Mouse (Mus musculus) kidney, adult 18-20 months (tissue): ENCODE data around the gene Gm20388.
"Not testable (repeated sequence)": the region's sequence is repeated elsewhere in the genome, so short reads cannot be mapped to it uniquely, and the experiment has no call there.

Experiments
- DNase-seq: peaks from one replicate; pipeline ENCODE4 v3.0.0; 2021

The Gm20388 gene

GRCm38 (mm10) chr8:121126191-121126590, 1215.5 kb downstream of the Gm20388 start:
- DNase-seq = no peak

DNA sequence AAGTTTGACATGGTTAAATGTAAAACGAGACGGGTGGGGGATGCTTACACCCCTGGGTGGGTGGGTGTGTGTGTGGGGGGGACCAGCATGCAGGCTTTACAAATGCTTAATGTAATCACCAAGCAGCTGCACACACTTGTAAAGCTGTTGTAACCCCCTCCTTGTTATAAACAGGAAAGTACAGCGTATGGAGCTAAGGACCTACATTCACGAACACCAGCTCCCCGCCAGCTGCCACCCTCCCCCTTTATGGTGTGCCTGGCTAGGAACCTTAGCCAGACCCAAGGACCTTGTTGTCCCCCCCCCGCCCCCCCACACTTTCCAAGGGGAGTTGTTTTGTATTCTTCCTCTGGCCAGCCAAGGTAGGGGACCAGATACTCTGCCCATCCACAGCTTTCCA, 1216.1 kb downstream of the Gm20388 start:
- DNase-seq = no peak

DNA sequence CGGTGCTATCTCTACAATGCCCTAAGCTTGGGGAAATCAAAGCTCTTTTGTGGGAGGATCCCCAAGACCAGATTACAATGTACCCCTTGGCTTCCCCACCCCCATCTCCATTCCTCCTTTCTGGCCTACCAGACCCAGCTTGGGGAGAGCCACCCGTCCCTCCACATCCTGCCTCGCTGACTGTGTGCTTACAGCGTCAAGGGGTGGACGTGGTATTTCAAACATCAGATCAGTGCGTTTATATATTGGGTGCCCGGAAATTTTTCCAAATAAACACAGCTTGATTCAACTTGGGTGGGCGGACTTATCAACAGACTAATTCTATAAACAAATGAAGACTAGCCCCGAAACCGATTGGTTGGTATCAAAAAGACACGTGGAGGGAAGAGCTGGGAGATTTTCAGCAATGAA, 1216.7 kb downstream of the Gm20388 start:
- DNase-seq = no peak

DNA sequence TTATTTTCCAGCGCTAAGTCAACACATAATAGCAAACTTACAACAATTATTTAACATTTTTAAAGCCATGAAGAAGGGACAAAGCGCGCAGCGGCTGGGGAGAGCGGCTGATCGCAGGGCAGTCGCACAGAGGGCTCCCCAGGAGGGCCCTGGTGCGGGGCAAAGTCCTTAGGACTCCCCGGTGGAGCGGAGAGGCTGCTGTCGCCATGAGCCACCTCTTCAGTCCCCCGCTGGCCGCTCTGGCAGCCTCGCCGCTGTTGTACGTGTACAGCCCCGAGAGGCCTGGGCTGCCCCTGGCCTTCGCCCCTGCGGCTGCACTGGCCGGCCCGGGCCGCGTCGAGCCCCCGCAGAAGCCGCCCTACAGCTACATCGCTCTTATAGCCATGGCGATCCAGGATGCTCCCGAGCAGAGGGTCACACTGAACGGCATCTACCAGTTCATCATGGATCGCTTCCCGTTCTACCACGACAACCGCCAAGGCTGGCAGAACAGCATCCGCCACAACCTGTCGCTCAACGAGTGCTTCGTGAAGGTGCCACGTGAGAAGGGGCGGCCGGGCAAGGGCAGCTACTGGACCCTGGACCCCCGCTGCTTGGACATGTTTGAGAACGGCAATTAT, 1217.2 kb downstream of the Gm20388 start, which contains the start of gene Foxl1:
Foxl1 (plus strand) TSS at position 185 of the 620 bp plus-strand sequence.
- no peak for DNase-seq

GRCm38 (mm10) chr8:121128531-121129264, 1218.1 kb downstream of the Gm20388 start:
- DNase-seq = no peak

- DNase-seq = no peak
These were observed 1218.8 kb downstream of the Gm20388 start for GRCm38 (mm10) chr8:121129265-121129940.

GRCm38 (mm10) chr8:121130522-121130921, 1219.9 kb downstream of the Gm20388 start:
- DNase-seq = no peak

- no peak for DNase-seq
These were observed 1222.4 kb downstream of the Gm20388 start for GRCm38 (mm10) chr8:121132961-121133513.

DNA sequence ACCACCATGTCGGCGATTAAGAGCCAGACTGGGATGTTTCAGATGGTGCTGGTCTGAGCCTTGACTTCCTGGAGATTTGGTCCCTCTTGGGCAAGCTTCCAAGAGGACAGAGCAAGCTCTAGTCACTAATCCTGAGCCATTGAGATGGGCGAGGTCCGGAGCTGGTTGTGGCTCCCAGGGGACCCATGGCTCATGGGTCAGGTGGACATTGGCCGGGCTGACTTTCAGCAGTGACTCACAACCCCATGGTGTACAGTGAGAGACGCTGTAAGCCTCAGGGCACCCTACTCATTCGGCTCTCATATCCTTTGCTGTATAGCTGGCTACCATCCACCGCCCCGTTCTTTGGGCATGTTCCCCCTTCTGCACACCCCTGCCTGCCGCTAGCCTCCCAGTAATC, 1223.5 kb downstream of the Gm20388 start:
- no peak for DNase-seq

- no peak for DNase-seq
These were observed 1223.9 kb downstream of the Gm20388 start for GRCm38 (mm10) chr8:121134512-121134911.

- no peak for DNase-seq
These were observed 1226.2 kb downstream of the Gm20388 start for GRCm38 (mm10) chr8:121136856-121137255.

- DNase-seq = not testable (repeated sequence)
These were observed 1235.0 kb downstream of the Gm20388 start for GRCm38 (mm10) chr8:121145457-121146134.

DNA sequence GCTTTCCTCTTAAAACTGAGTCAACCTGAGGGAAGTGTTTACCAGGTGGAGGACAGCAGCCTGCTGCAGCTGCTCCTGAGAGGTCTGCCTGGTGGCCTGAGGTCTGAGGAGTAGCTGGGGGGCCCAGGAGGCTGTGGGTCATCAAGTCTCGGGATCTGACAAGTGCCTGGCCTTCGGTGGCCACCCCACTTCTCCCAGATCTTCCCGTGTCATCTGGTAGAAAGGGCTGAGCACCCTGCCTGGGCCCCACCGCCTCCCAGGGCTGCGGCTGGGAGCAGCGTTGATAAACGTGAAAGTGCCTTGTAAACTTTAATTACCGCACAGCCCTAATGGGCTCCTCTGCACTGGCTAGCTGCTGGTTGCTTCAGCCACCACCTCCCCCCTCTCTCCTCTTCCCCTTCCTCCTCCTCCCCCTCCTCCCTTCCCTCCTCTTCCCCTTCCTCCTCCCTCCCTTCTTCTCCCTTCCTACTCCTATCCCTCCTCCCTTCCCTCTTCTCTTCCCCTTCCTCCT, 1238.0 kb downstream of the Gm20388 start:
- DNase-seq = no peak

DNA sequence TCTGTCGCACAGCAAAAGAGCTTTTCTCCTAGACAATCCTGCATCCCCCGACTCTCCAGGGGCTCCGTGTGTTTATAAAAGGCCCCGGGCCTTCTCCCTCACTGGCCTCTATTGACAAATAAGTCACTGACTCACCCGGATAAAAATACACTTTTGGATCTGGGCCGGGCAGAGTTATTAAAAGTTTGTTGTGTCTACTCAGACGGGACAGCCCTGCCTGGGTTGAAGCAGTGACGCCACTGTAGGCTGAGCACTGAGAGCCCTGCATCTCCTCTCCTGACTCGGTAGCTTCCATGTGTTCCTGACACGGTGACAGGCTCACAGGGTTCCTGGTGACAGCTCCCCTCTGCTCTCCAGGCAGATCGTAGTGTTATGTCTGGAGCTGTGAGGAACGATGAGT, 1241.8 kb downstream of the Gm20388 start:
- DNase-seq = no peak

DNA sequence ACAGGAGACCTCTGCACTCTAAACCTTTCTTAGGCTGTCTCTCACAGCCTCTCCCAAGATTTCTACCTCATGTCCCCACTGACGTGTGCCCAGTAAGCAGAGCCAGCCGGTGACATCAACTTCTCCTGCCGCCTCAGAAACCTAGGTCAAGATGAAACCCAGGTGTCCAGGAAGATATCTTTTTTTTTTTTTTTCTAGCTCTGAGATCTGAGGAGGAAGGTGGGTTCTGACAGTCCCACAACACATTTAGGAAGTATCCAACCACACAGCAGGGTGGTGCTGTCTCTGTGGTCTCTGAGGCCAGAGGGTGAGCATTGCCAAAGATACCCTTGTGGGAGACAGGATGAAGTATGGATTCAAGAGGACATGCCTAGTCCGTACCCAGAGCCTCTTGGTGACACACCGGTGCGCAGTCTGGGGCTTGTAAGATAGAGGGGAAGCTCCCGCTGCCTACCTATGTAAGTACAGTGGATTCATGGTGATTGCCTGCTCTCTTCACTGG, 1246.4 kb downstream of the Gm20388 start:
- no peak for DNase-seq

GRCm38 (mm10) chr8:121158812-121159211, 1248.2 kb downstream of the Gm20388 start:
- DNase-seq = no peak

GRCm38 (mm10) chr8:121161437-121161836, 1250.8 kb downstream of the Gm20388 start:
- DNase-seq = no peak

GRCm38 (mm10) chr8:121162413-121162812, 1251.8 kb downstream of the Gm20388 start:
- no peak for DNase-seq

GRCm38 (mm10) chr8:121162906-121163695, 1252.5 kb downstream of the Gm20388 start:
- peak; percentile 15 for DNase-seq

- peak; percentile 50 for DNase-seq
These were observed 1253.4 kb downstream of the Gm20388 start for GRCm38 (mm10) chr8:121164017-121164469.

GRCm38 (mm10) chr8:121168033-121168432, 1257.4 kb downstream of the Gm20388 start:
- DNase-seq = no peak

DNA sequence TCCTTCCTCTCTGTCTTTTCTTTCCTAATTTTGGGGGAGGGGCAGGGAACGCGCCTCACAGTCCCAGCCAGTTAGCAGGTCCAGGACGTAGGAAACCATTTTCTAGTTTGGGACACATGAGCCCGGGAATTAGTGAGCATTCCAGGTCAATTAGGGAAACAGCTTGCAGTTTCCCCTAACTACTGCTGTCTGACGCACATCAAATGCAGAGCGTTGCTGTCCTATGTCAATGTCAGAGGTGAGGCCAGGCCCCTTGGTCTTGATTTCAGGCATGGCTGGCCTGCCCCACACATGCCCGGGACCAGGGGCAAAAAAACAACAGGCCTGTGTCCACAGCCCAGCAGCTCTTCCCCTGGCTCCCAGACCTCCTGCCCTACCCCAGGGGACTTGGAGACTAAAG, 1259.5 kb downstream of the Gm20388 start:
- DNase-seq = no peak
